Mouse (Mus musculus) liver, embryonic 12.5 days (tissue): ENCODE results near the gene Trappc6a. TPM values are rescaled to one million over a fixed set of nuclear protein-coding genes. Genes with fewer than 3 reads are reported as not detected.

Experiments used
- ATAC-seq: fragments of 200-750 bp; cut with Nextera tagmentation; 2 replicates; pipeline ENCODE4 v1.8.0; 2017; ENCODE audit warnings: moderate number of reproducible peaks, mild to moderate bottlenecking, moderate library complexity
- H3K27ac ChIP-seq: fragments of 300-500 bp; sonication (generic); 2 replicates; pipeline ENCODE4 v1.5.1; 2016; ENCODE audit warnings: mild to moderate bottlenecking
- H3K27me3 ChIP-seq: fragments of 300-500 bp; sonication (generic); replicated peaks from 2 replicates; pipeline ENCODE4 v1.6.1; 2016; ENCODE audit warnings: mild to moderate bottlenecking, moderate library complexity
- H3K36me3 ChIP-seq: fragments of 300-500 bp; sonication (generic); 2 replicates; pipeline ENCODE4 v1.6.1; 2016; ENCODE audit warnings: mild to moderate bottlenecking, moderate library complexity
- H3K4me1 ChIP-seq: fragments of 300-500 bp; sonication (generic); 2 replicates; pipeline ENCODE4 v1.6.1; 2016
- H3K4me2 ChIP-seq: fragments of 300-500 bp; sonication (generic); 2 replicates; pipeline ENCODE4 v1.6.1; 2016; ENCODE audit warnings: mild to moderate bottlenecking, moderate library complexity
- H3K4me3 ChIP-seq: fragments of 300-500 bp; sonication (generic); 2 replicates; pipeline ENCODE4 v1.5.1; 2016; ENCODE audit warnings: mild to moderate bottlenecking, moderate library complexity
- H3K9ac ChIP-seq: fragments of 300-500 bp; sonication (generic); 2 replicates; pipeline ENCODE4 v1.6.1; 2016; ENCODE audit warnings: mild to moderate bottlenecking, moderate library complexity
- H3K9me3 ChIP-seq: fragments of 300-500 bp; sonication (generic); replicated peaks from 2 replicates; pipeline ENCODE4 v1.6.1; 2016; ENCODE audit warnings: mild to moderate bottlenecking, moderate library complexity
- WGBS: fragments of 180-500 bp; shearing (Covaris S2); methylation state at CpG from one replicate; pipeline ENCODE4 v1.1.7; 2016; ENCODE audit not compliant: insufficient replicate concordance; 5-methylcytosine and 5-hydroxymethylcytosine counted together
- polyA plus RNA-seq: library from polyadenylated mRNA; unstranded; fragments of >200 nt; fragmentation: Nextera tagmentation; extraction: Ambion mirVana; gene quantifications from 2 replicates; pipeline ENCODE4 v1.2.1, GENCODE M21; 2016

Trappc6a gene
- polyA plus RNA-seq, 1 experiment from 2014 or later, result 68.4 TPM

- peaks cover 62% of the 10 kb centered on the region for H3K4me1 ChIP-seq
- peak overlapping the region; percentile 95 for H3K4me2 ChIP-seq
- no peaks in the 10 kb centered on the region for H3K27me3 ChIP-seq
- no peaks in the 10 kb centered on the region for H3K9me3 ChIP-seq
- peak overlapping the region; percentile 98 for H3K4me3 ChIP-seq
- peak overlapping the region; percentile 99 for H3K9ac ChIP-seq
- peak; percentile 22; the same call in 1 of the 2 replicates for ATAC-seq
- H3K36me3 ChIP-seq, result peaks cover 62% of the 10 kb centered on the region
- 75% methylated on average over 6 of the region's 6 CpGs for WGBS
- H3K27ac ChIP-seq, result peak overlapping the region; percentile 61
These were observed 50.0 kb downstream of the Trappc6a start for GRCm38 (mm10) chr7:19557982-19558900.

- Histone ChIP-seq H3K27ac (peak overlapping the region; percentile 61), H3K4me2 (peak overlapping the region; percentile 95), H3K27me3 (no peaks in the 10 kb centered on the region), H3K36me3 (peaks cover 58% of the 10 kb centered on the region), H3K9ac (peak overlapping the region; percentile 99), H3K4me3 (peak overlapping the region; percentile 98), H3K9me3 (no peaks in the 10 kb centered on the region), H3K4me1 (peaks cover 63% of the 10 kb centered on the region)
- 41% methylated on average over 2 of the region's 2 CpGs for WGBS
- no peak for ATAC-seq
These were observed 50.8 kb downstream of the Trappc6a start for GRCm38 (mm10) chr7:19558965-19559364.

GRCm38 (mm10) chr7:19560491-19561260, 52.5 kb downstream of the Trappc6a start:
- Histone ChIP-seq H3K9me3 (0 out of 2 replicates have a peak, but pooled peaks cover 5% of the 10 kb centered on the region), H3K36me3 (peaks cover 59% of the 10 kb centered on the region), H3K4me3 (peak overlapping the region; percentile 98), H3K9ac (peak overlapping the region; percentile 99), H3K27ac (peak overlapping the region; percentile 95), H3K4me2 (peak overlapping the region; percentile 95), H3K4me1 (peaks cover 77% of the 10 kb centered on the region), H3K27me3 (no peaks in the 10 kb centered on the region)
- no peak for ATAC-seq
- WGBS, result 10% methylated on average over 11 of the region's 11 CpGs

- H3K36me3 ChIP-seq, result peaks cover 57% of the 10 kb centered on the region
- 3% methylated on average over 11 of the region's 11 CpGs for WGBS
- 0 out of 2 replicates have a peak, but pooled peaks have one; percentile 4 for ATAC-seq
These were observed 53.2 kb downstream of the Trappc6a start for GRCm38 (mm10) chr7:19561431-19561764.

GRCm38 (mm10) chr7:19561765-19562642, 53.8 kb downstream of the Trappc6a start:
- H3K36me3 ChIP-seq, result peaks cover 55% of the 10 kb centered on the region
- H3K4me2 ChIP-seq, result peak overlapping the region; percentile 95
- peak; percentile 75 for ATAC-seq
- 0 out of 2 replicates have a peak, but pooled peaks cover 5% of the 10 kb centered on the region for H3K9me3 ChIP-seq
- peak overlapping the region; percentile 95 for H3K27ac ChIP-seq
- no peaks in the 10 kb centered on the region for H3K27me3 ChIP-seq
- H3K4me1 ChIP-seq, result peaks cover 74% of the 10 kb centered on the region
- peak overlapping the region; percentile 99 for H3K9ac ChIP-seq
- under 1% methylated on average over 96 of the region's 102 CpGs for WGBS
- peak overlapping the region; percentile 98 for H3K4me3 ChIP-seq

More at GRCm38 (mm10) chr7:19561431-19561764, 53.2 kb downstream of the Trappc6a start:
- Histone ChIP-seq H3K4me1 (peaks cover 79% of the 10 kb centered on the region), H3K9me3 (0 out of 2 replicates have a peak, but pooled peaks cover 5% of the 10 kb centered on the region), H3K9ac (peak overlapping the region; percentile 99), H3K4me3 (peak overlapping the region; percentile 98), H3K27me3 (no peaks in the 10 kb centered on the region), H3K27ac (peak overlapping the region; percentile 95), H3K4me2 (peak overlapping the region; percentile 95)

- H3K4me1 ChIP-seq, result peaks cover 71% of the 10 kb centered on the region
- H3K27ac ChIP-seq, result peak within 1 kb of the TSS; percentile 95
- ATAC-seq, result no peak
- 0 out of 2 replicates have a peak, but pooled peaks cover 5% of the 10 kb centered on the region for H3K9me3 ChIP-seq
- no peaks in the 10 kb centered on the region for H3K27me3 ChIP-seq
- peak within 1 kb of the TSS; percentile 99 for H3K9ac ChIP-seq
- peaks cover 55% of the 10 kb centered on the region for H3K36me3 ChIP-seq
- H3K4me2 ChIP-seq, result peak within 1 kb of the TSS; percentile 95
- H3K4me3 ChIP-seq, result peak within 1 kb of the TSS; percentile 98
- WGBS, result 6% methylated on average over 19 of the region's 19 CpGs
These were observed 54.6 kb downstream of the Trappc6a start, which contains the start of gene Ppp1r37 for GRCm38 (mm10) chr7:19562643-19563410. TSS of gene Ppp1r37 (minus strand) at chr7:19563076.

GRCm38 (mm10) chr7:19563884-19564283, 55.7 kb downstream of the Trappc6a start:
- Histone ChIP-seq H3K36me3 (peaks cover 56% of the 10 kb centered on the region), H3K9ac (peak overlapping the region; percentile 99), H3K4me1 (peaks cover 69% of the 10 kb centered on the region), H3K4me2 (peak overlapping the region; percentile 95), H3K9me3 (0 out of 2 replicates have a peak, but pooled peaks cover 5% of the 10 kb centered on the region), H3K4me3 (peak overlapping the region; percentile 98), H3K27ac (peak overlapping the region; percentile 95), H3K27me3 (no peaks in the 10 kb centered on the region)
- ATAC-seq, result peak; percentile 85
- 28% methylated on average over 3 of the region's 3 CpGs for WGBS

GRCm38 (mm10) chr7:19564455-19564854, 56.3 kb downstream of the Trappc6a start:
- Histone ChIP-seq H3K4me2 (peak overlapping the region; percentile 95), H3K27me3 (no peaks in the 10 kb centered on the region), H3K4me1 (peaks cover 68% of the 10 kb centered on the region), H3K36me3 (peaks cover 58% of the 10 kb centered on the region), H3K4me3 (peak overlapping the region; percentile 98; the same call in 1 of the 2 replicates), H3K9ac (peak overlapping the region; percentile 99; the same call in 1 of the 2 replicates), H3K27ac (peak overlapping the region; percentile 95), H3K9me3 (0 out of 2 replicates have a peak, but pooled peaks cover 5% of the 10 kb centered on the region)
- ATAC-seq, result no peak
- 86% methylated on average over 4 of the region's 4 CpGs for WGBS
